ENCODE assay signal across 28 mouse cellular contexts in genomic region chr9:11998580-11998979, GRCm38 (mm10).
DNase-seq lines count a peak whose midpoint lies in the region; ATAC-seq and TF ChIP-seq lines count a peak whose summit lies in the region.
"Had no signal": no experiment of that assay in that cellular context is flagged by ENCODE, and none has a peak within 500 bp of the region (broad histone marks: within the 10 kb centered on the region; RNA-seq: fewer than 3 reads in every experiment).

No protein-coding gene starts in this region.

- no peaks in the 10 kb centered on the region for H3K79me2 ChIP-seq in heart, adult 2 months (replicated peaks; ENCODE audit: control insufficient read depth, insufficient read depth, low read length)

- H3K36me3 ChIP-seq in kidney, embryonic 15.5 days, result no peaks in the 10 kb centered on the region
- no peaks in the 10 kb centered on the region for H3K36me3 ChIP-seq in kidney, postnatal 0 days (ENCODE audit: insufficient read depth, low read length)
- no peaks in the 10 kb centered on the region for H3K36me3 ChIP-seq in kidney, adult 2 months (ENCODE audit: control insufficient read depth, insufficient read depth, low read length)
- no peaks in the 10 kb centered on the region for H3K36me3 ChIP-seq in heart, adult 2 months (ENCODE audit: control insufficient read depth, insufficient read depth, low read length)
- H3K36me3 ChIP-seq: embryonic facial prominence, embryonic 13.5 days; embryonic facial prominence, embryonic 15.5 days; forebrain, embryonic 10.5 days; forebrain, embryonic 12.5 days; G1E had no signal

- peak; percentile 75 for ATAC-seq in kidney, embryonic 15.5 days (replicated peaks; ENCODE audit: low FRiP score)
- no peak for ATAC-seq in kidney, postnatal 0 days (replicated peaks; ENCODE audit: low FRiP score, low read depth)
- ATAC-seq: activated CD4-positive, CD25-positive, alpha-beta regulatory T cell, adult 4 months; CD4-positive, CD25-positive, alpha-beta regulatory T cell, adult 4 months; forebrain, embryonic 14.5 days; forebrain, embryonic 16.5 days; Patski had no signal

- peak; percentile 6 for DNase-seq in embryo, embryonic 10 days (ENCODE audit: low spot score)
- DNase-seq in embryo, embryonic 10.5 days (ENCODE audit: low spot score), result no peak
- DNase-seq in kidney, adult 9 months, result no peak
- DNase-seq in kidney, postnatal 0 days (ENCODE audit: low spot score), result peak; percentile 27
- DNase-seq in kidney, adult 2 months, result no peak
- no peak for DNase-seq in heart, adult 2 months
- DNase-seq: adrenal gland, adult 8-10 months; adrenal gland, postnatal 14 days; adrenal gland, postnatal 36 days; B cell, adult 2 months; cerebellum, adult 11-12 months; cerebellum, adult 2 months; cerebellum, adult 9-10 months; cerebellum, postnatal 10 days; cerebellum, postnatal 25 days had no signal

- no peak overlapping the region for H3K9ac ChIP-seq in kidney, embryonic 15.5 days
- no peak overlapping the region for H3K9ac ChIP-seq in kidney, postnatal 0 days (ENCODE audit: low read depth, low read length)
- H3K9ac ChIP-seq in heart, adult 2 months (ENCODE audit: low read depth, low read length), result no peak overlapping the region
- H3K9ac ChIP-seq: embryonic facial prominence, embryonic 13.5 days; embryonic facial prominence, embryonic 15.5 days; forebrain, embryonic 12.5 days had no signal

- no peaks in the 10 kb centered on the region for H3K27me3 ChIP-seq in kidney, embryonic 15.5 days
- H3K27me3 ChIP-seq in kidney, postnatal 0 days (ENCODE audit: insufficient read depth, low read length), result no peaks in the 10 kb centered on the region
- no peaks in the 10 kb centered on the region for H3K27me3 ChIP-seq in kidney, adult 2 months (replicated peaks; ENCODE audit: control insufficient read depth, insufficient read depth, low read length)
- no peaks in the 10 kb centered on the region for H3K27me3 ChIP-seq in heart, adult 2 months (ENCODE audit: control insufficient read depth, insufficient read depth, low read length)
- H3K27me3 ChIP-seq: CH12.LX; embryonic facial prominence, embryonic 13.5 days; embryonic facial prominence, embryonic 15.5 days; forebrain, embryonic 12.5 days had no signal

- H3K9me3 ChIP-seq in kidney, embryonic 15.5 days (replicated peaks), result no peaks in the 10 kb centered on the region
- no peaks in the 10 kb centered on the region for H3K9me3 ChIP-seq in kidney, postnatal 0 days (replicated peaks; ENCODE audit: low read length)
- H3K9me3 ChIP-seq: embryonic facial prominence, embryonic 13.5 days; embryonic facial prominence, embryonic 15.5 days; forebrain, embryonic 10.5 days; forebrain, embryonic 12.5 days; G1E had no signal

- H3K4me3 ChIP-seq in kidney, embryonic 15.5 days (replicated peaks), result no peak overlapping the region
- H3K4me3 ChIP-seq in kidney, postnatal 0 days (replicated peaks; ENCODE audit: low read depth, low read length), result no peak overlapping the region
- no peak overlapping the region for H3K4me3 ChIP-seq in kidney, adult 2 months (ENCODE audit: insufficient read depth, low read depth, low read length)
- no peak overlapping the region for H3K4me3 ChIP-seq in heart, adult 2 months
- H3K4me3 ChIP-seq: embryonic facial prominence, embryonic 13.5 days; embryonic facial prominence, embryonic 15.5 days; erythroblast, embryonic 14.5 days; forebrain, embryonic 10.5 days; forebrain, embryonic 12.5 days had no signal

- TF ChIP-seq EP300 in heart, adult 2 months (IDR thresholded peaks at IDR 0.05; ENCODE audit: insufficient read depth, low read depth, low read length), result no peak

- no peaks in the 10 kb centered on the region for H3K4me1 ChIP-seq in kidney, embryonic 15.5 days
- H3K4me1 ChIP-seq in kidney, postnatal 0 days (replicated peaks; ENCODE audit: insufficient read depth, low read length), result no peaks in the 10 kb centered on the region
- no peaks in the 10 kb centered on the region for H3K4me1 ChIP-seq in kidney, adult 2 months (ENCODE audit: control insufficient read depth, insufficient read depth, low read length)
- H3K4me1 ChIP-seq in heart, adult 2 months (ENCODE audit: control insufficient read depth, insufficient read depth, low read length), result no peaks in the 10 kb centered on the region
- H3K4me1 ChIP-seq: embryonic facial prominence, embryonic 13.5 days; embryonic facial prominence, embryonic 15.5 days; forebrain, embryonic 12.5 days had no signal

- WGBS in kidney, embryonic 15.5 days, result 36% methylated on average over 2 of the region's 2 CpGs
- 21% methylated on average over 2 of the region's 2 CpGs for WGBS in kidney, postnatal 0 days
- 26% methylated on average over 2 of the region's 2 CpGs for WGBS in kidney, adult 2 months
- 28% methylated on average over 2 of the region's 2 CpGs for WGBS in heart, adult 2 months

- no peak overlapping the region for H3K4me2 ChIP-seq in kidney, embryonic 15.5 days
- no peak overlapping the region for H3K4me2 ChIP-seq in kidney, postnatal 0 days (ENCODE audit: low read length)
- H3K4me2 ChIP-seq: embryonic facial prominence, embryonic 13.5 days; embryonic facial prominence, embryonic 15.5 days; forebrain, embryonic 12.5 days had no signal

- TF ChIP-seq POLR2A in kidney, adult 2 months (IDR thresholded peaks at IDR 0.05; ENCODE audit: low read depth, low read length), result no peak
- TF ChIP-seq POLR2A in heart, adult 2 months (IDR thresholded peaks at IDR 0.05; ENCODE audit: insufficient read depth, low read depth, low read length), result no peak

- TF ChIP-seq CTCF in kidney, postnatal 0 days (IDR thresholded peaks at IDR 0.05; ENCODE audit: low read depth), result no peak
- TF ChIP-seq CTCF in kidney, adult 2 months (conservative IDR thresholded peaks at IDR 0.05; ENCODE audit: insufficient read depth, insufficient read length, low read depth, low read length), result no peak
- no peak for TF ChIP-seq CTCF in heart, adult 2 months (IDR thresholded peaks at IDR 0.05)

- intact Hi-C loops in heart, adult 2 months (cut with DNase I), result no loop called here

- no peak overlapping the region for H3K27ac ChIP-seq in kidney, embryonic 15.5 days
- H3K27ac ChIP-seq in kidney, postnatal 0 days, result no peak overlapping the region
- H3K27ac ChIP-seq in kidney, adult 2 months (ENCODE audit: insufficient read depth, low read depth, low read length), result no peak overlapping the region
- no peak overlapping the region for H3K27ac ChIP-seq in heart, adult 2 months
- H3K27ac ChIP-seq: embryonic facial prominence, embryonic 13.5 days; embryonic facial prominence, embryonic 15.5 days; forebrain, embryonic 10.5 days; forebrain, embryonic 12.5 days had no signal

Comparison
In these comparisons a context has a peak if more than half of its experiments do, and no peak if none do; other contexts are left out.
1. DNase-seq: peak in embryo, embryonic 10 days (single experiment) and kidney, postnatal 0 days (single experiment); none in embryo, embryonic 10.5 days (single experiment), kidney, adult 9 months (single experiment), kidney, adult 2 months (single experiment) and heart, adult 2 months (0 of 2).